Mouse (Mus musculus): ENCODE results near the gene Cdca7.

GRCm38 (mm10) chr2:72515971-72516719 lies 40.2 kb downstream of the Cdca7 start:
- TF ChIP-seq POLR2A (IDR thresholded peaks at IDR 0.05; ENCODE audit: insufficient read length, low read depth) (no peak), CEBPB (IDR thresholded peaks at IDR 0.05; ENCODE audit: insufficient read depth, poor library complexity, severe bottlenecking) (no peak), MAX (IDR thresholded peaks at IDR 0.05; ENCODE audit: low read depth) (no peak), MYOD1 (IDR thresholded peaks at IDR 0.05; ENCODE audit: control insufficient read depth in 1 of 3, insufficient read length in 2 of 3, low read depth in 2 of 3) (no peak), POLR2AphosphoS2 (IDR thresholded peaks at IDR 0.05; ENCODE audit: insufficient read length, low read depth) (no peak)
